Mouse (Mus musculus): Measurements from ENCODE around the gene Zfp493. TPM values are rescaled to one million over a fixed set of nuclear protein-coding genes. Genes with fewer than 3 reads are reported as not detected.
"Not testable (repeated sequence)": the region's sequence is repeated elsewhere in the genome, so short reads cannot be mapped to it uniquely, and the experiment has no call there.

Gene Zfp493
- polyA plus RNA-seq, 1 experiment from 2014 or later = 3.1 TPM

- H3K9ac ChIP-seq (ENCODE audit: low read length) = no peak overlapping the region
- H3K27me3 ChIP-seq (ENCODE audit: control insufficient read depth, insufficient read depth, low read length) = no peaks in the 10 kb centered on the region
- H3K4me1 ChIP-seq (ENCODE audit: control insufficient read depth, insufficient read depth, low read length) = no peaks in the 10 kb centered on the region
- no peak overlapping the region for H3K4me2 ChIP-seq (ENCODE audit: low read depth, severe bottlenecking)
- DNase-seq (ENCODE audit: low spot score) = no peak
- no peaks in the 10 kb centered on the region for H3K36me3 ChIP-seq (ENCODE audit: control insufficient read depth, insufficient read depth, low read length)
- H3K4me3 ChIP-seq (ENCODE audit: low read depth, low read length) = no peak overlapping the region
- H3K9me3 ChIP-seq (ENCODE audit: control insufficient read depth, low read length) = no peaks in the 10 kb centered on the region
- 84% methylated on average over 2 of the region's 2 CpGs for WGBS
- no peak for ATAC-seq (ENCODE audit: insufficient number of reproducible peaks, low FRiP score, low TSS enrichment, low read depth)
- H3K27ac ChIP-seq (replicated peaks; ENCODE audit: low read depth, low read length) = no peak overlapping the region
These were observed 16.3 kb upstream of the Zfp493 start for GRCm38 (mm10) chr13:67763031-67763768.

DNA sequence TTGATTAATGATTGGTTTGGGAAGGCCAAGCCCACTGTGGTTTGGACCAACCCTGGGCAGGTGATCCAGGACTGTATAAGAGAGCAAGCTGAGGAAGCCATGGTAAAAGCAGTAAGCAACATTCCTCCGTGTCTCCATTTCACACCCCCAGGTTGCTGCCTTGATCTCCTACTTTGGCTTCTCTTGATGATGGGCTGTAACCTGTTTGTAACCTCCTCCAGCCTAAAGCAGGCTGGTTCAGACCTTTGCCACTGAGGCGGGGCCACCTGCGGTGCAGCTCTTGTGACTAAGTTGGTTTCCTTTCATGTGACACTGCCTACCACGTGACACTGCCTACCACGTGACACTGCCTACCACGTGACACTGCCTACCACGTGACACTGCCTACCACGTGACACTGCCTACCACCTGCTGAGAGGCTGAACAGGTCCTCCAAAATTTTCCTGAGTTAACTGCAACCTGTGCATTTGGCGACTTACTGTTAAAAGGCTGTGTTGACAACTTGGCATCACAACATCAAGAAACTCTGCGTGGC is 12.5 kb downstream of the Zfp493 start:
- Histone ChIP-seq H3K9me3 (ENCODE audit: control insufficient read depth, low read length) (no peaks in the 10 kb centered on the region), H3K36me3 (ENCODE audit: control insufficient read depth, insufficient read depth, low read length) (no peaks in the 10 kb centered on the region), H3K4me2 (ENCODE audit: low read depth, severe bottlenecking) (no peak overlapping the region), H3K4me1 (ENCODE audit: control insufficient read depth, insufficient read depth, low read length) (no peaks in the 10 kb centered on the region), H3K27me3 (ENCODE audit: control insufficient read depth, insufficient read depth, low read length) (no peaks in the 10 kb centered on the region), H3K4me3 (ENCODE audit: low read depth, low read length) (no peak overlapping the region), H3K9ac (ENCODE audit: low read length) (no peak overlapping the region), H3K27ac (replicated peaks; ENCODE audit: low read depth, low read length) (no peak overlapping the region)
- DNase-seq (ENCODE audit: low spot score) (no peak), ATAC-seq (ENCODE audit: insufficient number of reproducible peaks, low FRiP score, low TSS enrichment, low read depth) (no peak)
- WGBS = 94% methylated on average over 10 of the region's 10 CpGs

- WGBS = 86% methylated on average over 3 of the region's 3 CpGs
These were observed 19.1 kb downstream of the Zfp493 start for GRCm38 (mm10) chr13:67798618-67799017.

DNA sequence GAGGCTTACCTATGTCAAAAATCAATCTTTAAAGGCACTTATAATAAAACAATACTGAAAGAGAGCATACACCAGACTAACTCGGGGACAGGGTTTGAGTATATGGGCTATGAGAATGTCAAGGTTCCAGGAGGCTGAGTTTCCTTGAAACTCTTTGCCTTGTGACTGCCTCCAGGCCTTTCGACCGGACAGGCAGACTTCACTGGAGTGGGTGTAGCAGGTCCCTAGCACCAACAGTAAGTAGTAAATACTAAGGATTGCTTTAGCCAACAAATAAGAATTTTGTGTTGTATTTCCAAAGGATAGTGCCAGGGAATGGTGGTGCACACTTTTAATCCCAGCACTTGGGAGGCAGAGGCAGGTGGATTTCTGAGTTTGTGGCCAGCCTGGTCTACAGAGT is 19.7 kb downstream of the Zfp493 start:
- not testable (repeated sequence) for H3K4me1 ChIP-seq (ENCODE audit: control insufficient read depth, insufficient read depth, low read length); H3K9me3 ChIP-seq (ENCODE audit: control insufficient read depth, low read length); H3K4me3 ChIP-seq (ENCODE audit: low read depth, low read length); H3K4me2 ChIP-seq (ENCODE audit: low read depth, severe bottlenecking); DNase-seq (ENCODE audit: low spot score); ATAC-seq (ENCODE audit: insufficient number of reproducible peaks, low FRiP score, low TSS enrichment, low read depth); H3K9ac ChIP-seq (ENCODE audit: low read length); H3K36me3 ChIP-seq (ENCODE audit: control insufficient read depth, insufficient read depth, low read length); H3K27me3 ChIP-seq (ENCODE audit: control insufficient read depth, insufficient read depth, low read length); H3K27ac ChIP-seq (replicated peaks; ENCODE audit: low read depth, low read length)
- 82% methylated on average over 3 of the region's 3 CpGs for WGBS

More at GRCm38 (mm10) chr13:67798618-67799017, 19.1 kb downstream of the Zfp493 start:
- Histone ChIP-seq H3K4me2 (ENCODE audit: low read depth, severe bottlenecking) (no peak overlapping the region), H3K36me3 (ENCODE audit: control insufficient read depth, insufficient read depth, low read length) (no peaks in the 10 kb centered on the region), H3K4me1 (ENCODE audit: control insufficient read depth, insufficient read depth, low read length) (no peaks in the 10 kb centered on the region), H3K27ac (replicated peaks; ENCODE audit: low read depth, low read length) (no peak overlapping the region), H3K4me3 (ENCODE audit: low read depth, low read length) (no peak overlapping the region), H3K9me3 (ENCODE audit: control insufficient read depth, low read length) (no peaks in the 10 kb centered on the region), H3K27me3 (ENCODE audit: control insufficient read depth, insufficient read depth, low read length) (no peaks in the 10 kb centered on the region), H3K9ac (ENCODE audit: low read length) (no peak overlapping the region)
- DNase-seq (ENCODE audit: low spot score) (no peak), ATAC-seq (ENCODE audit: insufficient number of reproducible peaks, low FRiP score, low TSS enrichment, low read depth) (no peak)

DNA sequence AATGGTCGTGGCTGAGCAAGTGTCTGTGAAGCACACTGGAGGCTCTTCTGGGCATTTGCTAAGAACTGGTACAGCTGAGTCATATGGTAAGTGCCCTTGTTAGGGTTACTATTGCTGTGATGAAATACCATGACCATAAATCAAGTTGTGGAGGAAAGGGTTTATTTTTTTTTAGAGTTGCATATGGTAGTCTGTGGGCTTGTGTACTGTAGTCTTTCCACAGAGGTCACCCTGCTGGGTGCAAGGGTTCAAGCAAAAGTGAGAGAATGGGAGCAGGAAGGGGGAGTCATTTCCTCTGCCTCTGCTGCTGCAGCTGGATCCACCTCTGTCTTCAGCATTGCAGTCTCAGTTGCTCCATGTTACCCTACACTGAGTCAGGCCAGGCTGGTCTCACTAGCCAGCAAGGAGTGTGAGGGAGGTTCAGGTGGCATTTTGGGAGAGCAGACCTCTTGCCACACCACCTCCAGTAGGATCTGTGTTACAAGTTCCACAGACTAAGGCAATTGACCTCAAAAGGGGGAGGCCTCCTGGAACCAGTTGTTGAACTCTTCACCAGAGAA is 32.2 kb downstream of the Zfp493 start:
- DNase-seq (ENCODE audit: low spot score) (no peak), ATAC-seq (ENCODE audit: insufficient number of reproducible peaks, low FRiP score, low TSS enrichment, low read depth) (no peak)
- WGBS = 74% methylated on average over 1 of the region's 1 CpGs
- Histone ChIP-seq H3K27me3 (ENCODE audit: control insufficient read depth, insufficient read depth, low read length) (no peaks in the 10 kb centered on the region), H3K9ac (ENCODE audit: low read length) (no peak overlapping the region), H3K36me3 (ENCODE audit: control insufficient read depth, insufficient read depth, low read length) (no peaks in the 10 kb centered on the region), H3K4me1 (ENCODE audit: control insufficient read depth, insufficient read depth, low read length) (no peaks in the 10 kb centered on the region), H3K27ac (replicated peaks; ENCODE audit: low read depth, low read length) (no peak overlapping the region), H3K4me3 (ENCODE audit: low read depth, low read length) (no peak overlapping the region), H3K4me2 (ENCODE audit: low read depth, severe bottlenecking) (no peak overlapping the region), H3K9me3 (ENCODE audit: control insufficient read depth, low read length) (no peaks in the 10 kb centered on the region)

DNA sequence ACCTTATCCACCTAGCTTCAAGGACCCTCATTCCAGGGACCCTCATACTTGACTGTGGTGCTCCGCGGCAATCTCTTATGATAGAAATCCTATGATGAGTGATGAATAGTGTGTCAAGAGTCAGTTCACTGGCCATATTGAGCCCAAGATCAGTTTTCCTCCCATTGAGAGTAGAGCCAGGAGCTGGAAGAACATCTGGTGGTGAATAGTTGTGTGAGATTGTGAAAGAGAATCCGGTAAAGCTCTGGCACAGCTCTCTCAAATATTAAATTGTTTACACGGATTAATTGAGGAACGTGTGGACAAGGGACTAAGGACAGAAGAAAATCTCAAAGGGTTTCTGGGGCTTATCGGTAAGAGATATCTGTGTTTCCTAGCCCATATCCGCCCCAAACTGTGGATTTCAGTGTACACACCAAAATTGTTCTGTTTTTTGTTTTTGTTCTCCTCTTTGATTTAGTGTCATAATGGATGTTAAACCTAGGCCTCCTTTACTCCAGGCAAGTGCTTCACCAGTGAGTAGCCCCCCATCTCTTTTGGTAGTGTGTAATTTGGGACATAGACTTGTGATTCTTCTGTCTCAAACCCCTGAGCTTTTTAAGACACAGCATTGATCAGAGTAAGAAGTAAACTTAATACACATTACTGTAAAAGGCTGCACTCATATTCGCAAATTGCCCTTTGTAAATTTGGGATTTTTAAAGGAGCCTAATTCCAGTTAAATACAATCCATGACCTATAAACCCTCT is 33.6 kb downstream of the Zfp493 start:
- H3K4me3 ChIP-seq (ENCODE audit: low read depth, low read length) = peak overlapping the region; percentile 71
- no peak overlapping the region for H3K9ac ChIP-seq (ENCODE audit: low read length)
- 79% methylated on average over 8 of the region's 8 CpGs for WGBS
- H3K4me1 ChIP-seq (ENCODE audit: control insufficient read depth, insufficient read depth, low read length) = no peaks in the 10 kb centered on the region
- DNase-seq (ENCODE audit: low spot score) = no peak
- H3K9me3 ChIP-seq (ENCODE audit: control insufficient read depth, low read length) = no peaks in the 10 kb centered on the region
- no peak overlapping the region for H3K27ac ChIP-seq (replicated peaks; ENCODE audit: low read depth, low read length)
- no peaks in the 10 kb centered on the region for H3K36me3 ChIP-seq (ENCODE audit: control insufficient read depth, insufficient read depth, low read length)
- H3K27me3 ChIP-seq (ENCODE audit: control insufficient read depth, insufficient read depth, low read length) = no peaks in the 10 kb centered on the region
- ATAC-seq (ENCODE audit: insufficient number of reproducible peaks, low FRiP score, low TSS enrichment, low read depth) = 0 out of 2 replicates have a peak, but pooled peaks have one; percentile 8
- H3K4me2 ChIP-seq (ENCODE audit: low read depth, severe bottlenecking) = no peak overlapping the region

- Histone ChIP-seq H3K4me3 (ENCODE audit: low read depth, low read length) (peak within 1 kb of the TSS; percentile 71), H3K27me3 (ENCODE audit: control insufficient read depth, insufficient read depth, low read length) (no peaks in the 10 kb centered on the region), H3K9ac (ENCODE audit: low read length) (peak within 1 kb of the TSS; percentile 63), H3K36me3 (ENCODE audit: control insufficient read depth, insufficient read depth, low read length) (no peaks in the 10 kb centered on the region), H3K9me3 (ENCODE audit: control insufficient read depth, low read length) (no peaks in the 10 kb centered on the region), H3K27ac (replicated peaks; ENCODE audit: low read depth, low read length) (no peak within 1 kb of the TSS), H3K4me2 (ENCODE audit: low read depth, severe bottlenecking) (peak within 1 kb of the TSS; percentile 55), H3K4me1 (ENCODE audit: control insufficient read depth, insufficient read depth, low read length) (no peaks in the 10 kb centered on the region)
- ATAC-seq (ENCODE audit: insufficient number of reproducible peaks, low FRiP score, low TSS enrichment, low read depth) (peak; percentile 96), DNase-seq (ENCODE audit: low spot score) (peak; percentile 81)
- 6% methylated on average over 31 of the region's 31 CpGs for WGBS
These were observed 34.5 kb downstream of the Zfp493 start, which contains the start of gene Zfp273 for GRCm38 (mm10) chr13:67813710-67814660. Zfp273 (plus strand) TSS chr13:67813740.

All from limb, embryonic 11.5 days (tissue).